Mouse (Mus musculus): ENCODE results near the gene Spata2l. TPM values are rescaled to one million over a fixed set of nuclear protein-coding genes. Genes with fewer than 3 reads are reported as not detected.
A peak's percentile ranks its signal among the peaks of the same experiment; 100 is the strongest.

Spata2l gene
- polyA plus RNA-seq, 1 experiment from 2014 or later: 1.2 TPM

GRCm38 (mm10) chr8:123228416-123228815 is 7.6 kb downstream of the Spata2l start:
- H3K4me2 ChIP-seq (ENCODE audit: low read depth, severe bottlenecking): no peak overlapping the region
- peaks cover 9% of the 10 kb centered on the region; the same call in 1 of the 2 replicates for H3K4me1 ChIP-seq (ENCODE audit: control insufficient read depth, insufficient read depth, low read length)
- no peak for DNase-seq (ENCODE audit: low spot score)
- no peaks in the 10 kb centered on the region for H3K9me3 ChIP-seq (ENCODE audit: control insufficient read depth, low read length)
- ATAC-seq (ENCODE audit: insufficient number of reproducible peaks, low FRiP score, low TSS enrichment, low read depth): no peak
- no peak overlapping the region for H3K9ac ChIP-seq (ENCODE audit: low read length)
- 90% methylated on average over 1 of the region's 1 CpGs for WGBS
- H3K4me3 ChIP-seq (ENCODE audit: low read depth, low read length): no peak overlapping the region
- H3K27me3 ChIP-seq (ENCODE audit: control insufficient read depth, insufficient read depth, low read length): no peaks in the 10 kb centered on the region
- no peak overlapping the region for H3K27ac ChIP-seq (replicated peaks; ENCODE audit: low read depth, low read length)
- 0 out of 2 replicates have a peak, but pooled peaks cover 4% of the 10 kb centered on the region for H3K36me3 ChIP-seq (ENCODE audit: control insufficient read depth, insufficient read depth, low read length)

- peak; percentile 94 for DNase-seq (ENCODE audit: low spot score)
- H3K9ac ChIP-seq (ENCODE audit: low read length): peak within 1 kb of the TSS; percentile 90
- H3K9me3 ChIP-seq (ENCODE audit: control insufficient read depth, low read length): no peaks in the 10 kb centered on the region
- peak; percentile 79 for ATAC-seq (ENCODE audit: insufficient number of reproducible peaks, low FRiP score, low TSS enrichment, low read depth)
- H3K4me2 ChIP-seq (ENCODE audit: low read depth, severe bottlenecking): peak within 1 kb of the TSS; percentile 83
- 3% methylated on average over 59 of the region's 59 CpGs for WGBS
- peaks cover 9% of the 10 kb centered on the region; the same call in 1 of the 2 replicates for H3K4me1 ChIP-seq (ENCODE audit: control insufficient read depth, insufficient read depth, low read length)
- H3K36me3 ChIP-seq (ENCODE audit: control insufficient read depth, insufficient read depth, low read length): 0 out of 2 replicates have a peak, but pooled peaks cover 4% of the 10 kb centered on the region
- peak within 1 kb of the TSS; percentile 72 for H3K27ac ChIP-seq (replicated peaks; ENCODE audit: low read depth, low read length)
- H3K4me3 ChIP-seq (ENCODE audit: low read depth, low read length): peak within 1 kb of the TSS; percentile 91
- H3K27me3 ChIP-seq (ENCODE audit: control insufficient read depth, insufficient read depth, low read length): no peaks in the 10 kb centered on the region; the same call in 1 of the 2 replicates
Observed at GRCm38 (mm10) chr8:123224278-123225266, 11.5 kb downstream of the Spata2l start, which contains the start of gene Cdk10. Gene Cdk10 (plus strand): TSS chr8:123224842.

GRCm38 (mm10) chr8:123220917-123221316 is 15.1 kb downstream of the Spata2l start:
- no peaks in the 10 kb centered on the region for H3K36me3 ChIP-seq (ENCODE audit: control insufficient read depth, insufficient read depth, low read length)
- no peaks in the 10 kb centered on the region; the same call in 1 of the 2 replicates for H3K27me3 ChIP-seq (ENCODE audit: control insufficient read depth, insufficient read depth, low read length)
- H3K4me2 ChIP-seq (ENCODE audit: low read depth, severe bottlenecking): no peak overlapping the region
- H3K4me1 ChIP-seq (ENCODE audit: control insufficient read depth, insufficient read depth, low read length): peaks cover 9% of the 10 kb centered on the region; the same call in 1 of the 2 replicates
- 83% methylated on average over 1 of the region's 1 CpGs for WGBS
- H3K9ac ChIP-seq (ENCODE audit: low read length): no peak overlapping the region
- ATAC-seq (ENCODE audit: insufficient number of reproducible peaks, low FRiP score, low TSS enrichment, low read depth) (no peak), DNase-seq (ENCODE audit: low spot score) (no peak)
- no peak overlapping the region for H3K4me3 ChIP-seq (ENCODE audit: low read depth, low read length)
- no peaks in the 10 kb centered on the region for H3K9me3 ChIP-seq (ENCODE audit: control insufficient read depth, low read length)
- H3K27ac ChIP-seq (replicated peaks; ENCODE audit: low read depth, low read length): no peak overlapping the region

DNA sequence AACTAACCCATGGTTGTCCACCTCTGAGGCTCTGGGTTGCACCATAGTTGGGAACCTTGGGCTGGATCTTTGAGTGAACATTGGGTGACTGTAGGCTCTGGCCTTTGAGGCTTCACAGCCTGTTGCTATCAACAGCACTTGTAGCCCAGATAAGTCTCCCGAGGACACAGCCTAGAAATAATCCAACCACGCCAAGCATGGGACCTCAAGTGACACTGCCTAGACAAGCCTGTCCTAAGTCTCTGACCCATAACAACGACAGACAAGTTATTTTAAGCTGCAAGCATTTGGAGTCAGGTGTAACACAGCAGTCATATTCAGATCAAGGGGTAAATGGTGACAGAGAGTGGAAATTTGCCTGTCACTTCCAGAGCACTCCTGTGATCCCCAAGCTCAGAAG is 20.6 kb downstream of the Spata2l start:
- H3K4me1 ChIP-seq (ENCODE audit: control insufficient read depth, insufficient read depth, low read length): peaks cover 10% of the 10 kb centered on the region; the same call in 1 of the 2 replicates
- ATAC-seq (ENCODE audit: insufficient number of reproducible peaks, low FRiP score, low TSS enrichment, low read depth): no peak
- WGBS: 80% methylated on average over 3 of the region's 3 CpGs
- no peaks in the 10 kb centered on the region for H3K36me3 ChIP-seq (ENCODE audit: control insufficient read depth, insufficient read depth, low read length)
- H3K27ac ChIP-seq (replicated peaks; ENCODE audit: low read depth, low read length): no peak overlapping the region
- H3K4me3 ChIP-seq (ENCODE audit: low read depth, low read length): no peak overlapping the region
- H3K27me3 ChIP-seq (ENCODE audit: control insufficient read depth, insufficient read depth, low read length): no peaks in the 10 kb centered on the region
- H3K4me2 ChIP-seq (ENCODE audit: low read depth, severe bottlenecking): no peak overlapping the region
- no peaks in the 10 kb centered on the region for H3K9me3 ChIP-seq (ENCODE audit: control insufficient read depth, low read length)
- no peak overlapping the region for H3K9ac ChIP-seq (ENCODE audit: low read length)
- no peak for DNase-seq (ENCODE audit: low spot score)

GRCm38 (mm10) chr8:123213118-123213772 is 22.8 kb downstream of the Spata2l start:
- H3K4me1 ChIP-seq (ENCODE audit: control insufficient read depth, insufficient read depth, low read length): peaks cover 10% of the 10 kb centered on the region; the same call in 1 of the 2 replicates
- peak overlapping the region; percentile 58 for H3K9ac ChIP-seq (ENCODE audit: low read length)
- no peaks in the 10 kb centered on the region for H3K27me3 ChIP-seq (ENCODE audit: control insufficient read depth, insufficient read depth, low read length)
- no peak for DNase-seq (ENCODE audit: low spot score)
- peak overlapping the region; percentile 90 for H3K4me2 ChIP-seq (ENCODE audit: low read depth, severe bottlenecking)
- 0 out of 2 replicates have a peak, but pooled peaks have one; percentile 16 for ATAC-seq (ENCODE audit: insufficient number of reproducible peaks, low FRiP score, low TSS enrichment, low read depth)
- no peak overlapping the region for H3K27ac ChIP-seq (replicated peaks; ENCODE audit: low read depth, low read length)
- 14% methylated on average over 22 of the region's 22 CpGs for WGBS
- peaks cover 7% of the 10 kb centered on the region for H3K36me3 ChIP-seq (ENCODE audit: control insufficient read depth, insufficient read depth, low read length)
- H3K4me3 ChIP-seq (ENCODE audit: low read depth, low read length): peak overlapping the region; percentile 79
- H3K9me3 ChIP-seq (ENCODE audit: control insufficient read depth, low read length): no peaks in the 10 kb centered on the region

DNA sequence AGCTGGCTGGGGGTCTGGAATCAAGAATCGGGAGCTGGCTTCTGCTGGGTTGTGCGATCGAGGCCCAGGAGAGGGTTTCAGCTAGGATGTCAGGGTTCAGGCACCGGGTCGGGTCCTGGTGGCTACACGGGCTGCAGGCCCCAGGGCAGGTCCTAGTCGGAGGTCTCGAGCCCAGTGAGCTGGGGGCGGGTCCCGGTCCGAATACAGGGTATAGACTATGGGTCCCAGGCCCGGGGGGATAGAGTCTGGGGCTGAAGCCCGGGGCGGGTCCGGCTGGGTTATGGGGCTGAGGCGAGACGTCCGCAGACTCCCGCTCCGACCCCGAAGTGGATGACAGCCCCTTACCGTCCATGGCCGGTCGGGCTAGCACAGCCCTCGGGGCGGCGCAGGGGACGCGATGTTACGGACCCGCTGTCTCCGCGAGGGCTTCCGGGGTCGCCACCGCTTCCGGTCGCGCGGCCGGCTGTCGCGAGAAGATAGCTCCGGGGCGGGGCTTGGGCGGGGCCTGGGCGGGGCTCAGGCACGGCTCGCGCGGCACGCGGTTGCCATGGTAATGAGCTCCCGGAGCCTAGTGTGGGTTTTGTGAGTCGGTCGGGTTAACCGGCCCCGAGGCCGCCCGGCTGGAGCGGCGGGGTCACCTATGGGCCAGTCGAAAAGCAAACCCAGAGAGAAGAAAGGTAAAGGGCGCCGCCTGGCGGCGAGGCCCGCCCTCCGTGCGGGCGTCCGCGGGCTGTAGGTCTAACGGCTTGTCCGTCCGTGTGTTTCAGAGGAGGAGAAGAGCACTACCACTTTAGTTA is 23.5 kb downstream of the Spata2l start, which contains the start of the genes Chmp1a and Spata33:
TSS of gene Chmp1a (minus strand) at position 443 of the 797 bp plus-strand sequence.
TSS of gene Spata33 (plus strand) at position 512 of the 797 bp plus-strand sequence.
- Histone ChIP-seq H3K36me3 (ENCODE audit: control insufficient read depth, insufficient read depth, low read length) (peaks cover 7% of the 10 kb centered on the region), H3K9me3 (ENCODE audit: control insufficient read depth, low read length) (no peaks in the 10 kb centered on the region), H3K4me2 (ENCODE audit: low read depth, severe bottlenecking) (peak within 1 kb of the TSS; percentile 90), H3K27me3 (ENCODE audit: control insufficient read depth, insufficient read depth, low read length) (no peaks in the 10 kb centered on the region), H3K27ac (replicated peaks; ENCODE audit: low read depth, low read length) (no peak within 1 kb of the TSS), H3K4me1 (ENCODE audit: control insufficient read depth, insufficient read depth, low read length) (peaks cover 10% of the 10 kb centered on the region; the same call in 1 of the 2 replicates), H3K9ac (ENCODE audit: low read length) (peak within 1 kb of the TSS; percentile 86), H3K4me3 (ENCODE audit: low read depth, low read length) (peak within 1 kb of the TSS; percentile 79)
- DNase-seq (ENCODE audit: low spot score) (peak; percentile 97), ATAC-seq (ENCODE audit: insufficient number of reproducible peaks, low FRiP score, low TSS enrichment, low read depth) (peak; percentile 95)
- under 1% methylated on average over 74 of the region's 76 CpGs for WGBS

- Histone ChIP-seq H3K9ac (ENCODE audit: low read length) (peak overlapping the region; percentile 86), H3K27me3 (ENCODE audit: control insufficient read depth, insufficient read depth, low read length) (no peaks in the 10 kb centered on the region), H3K27ac (replicated peaks; ENCODE audit: low read depth, low read length) (no peak overlapping the region), H3K36me3 (ENCODE audit: control insufficient read depth, insufficient read depth, low read length) (peaks cover 10% of the 10 kb centered on the region), H3K9me3 (ENCODE audit: control insufficient read depth, low read length) (no peaks in the 10 kb centered on the region), H3K4me1 (ENCODE audit: control insufficient read depth, insufficient read depth, low read length) (peaks cover 10% of the 10 kb centered on the region; the same call in 1 of the 2 replicates), H3K4me3 (ENCODE audit: low read depth, low read length) (peak overlapping the region; percentile 79), H3K4me2 (ENCODE audit: low read depth, severe bottlenecking) (peak overlapping the region; percentile 90)
- WGBS: 57% methylated on average over 10 of the region's 10 CpGs
- ATAC-seq (ENCODE audit: insufficient number of reproducible peaks, low FRiP score, low TSS enrichment, low read depth) (no peak), DNase-seq (ENCODE audit: low spot score) (no peak)
Observed at GRCm38 (mm10) chr8:123211876-123212275, 24.2 kb downstream of the Spata2l start.

All from limb, embryonic 11.5 days (tissue).